Mouse (Mus musculus): ENCODE measurements at regions not wholly inside any gene's neighbourhood (a gene's known extent, or its start where the extent isn't known, plus 50 kb on each side); places are given as distances from the start of the nearest gene placed in this dataset.

GRCm38 (mm10) chr3:143527274-143527673 is 645.5 kb upstream of the Pkn2 start:
- H3K36me3 ChIP-seq (ENCODE audit: control insufficient read depth, insufficient read depth, low read length) = no peaks in the 10 kb centered on the region
- H3K4me1 ChIP-seq (ENCODE audit: control insufficient read depth, insufficient read depth, low read length) = no peaks in the 10 kb centered on the region
- no peak overlapping the region for H3K4me2 ChIP-seq (ENCODE audit: low read length)
- H3K27ac ChIP-seq (ENCODE audit: low read length) = no peak overlapping the region
- H3K9me3 ChIP-seq (replicated peaks; ENCODE audit: control insufficient read depth, low read length, poor library complexity, severe bottlenecking) = no peaks in the 10 kb centered on the region
- H3K4me3 ChIP-seq (ENCODE audit: low read depth, low read length) = no peak overlapping the region
- ATAC-seq = no peak
- no peaks in the 10 kb centered on the region for H3K27me3 ChIP-seq (ENCODE audit: control insufficient read depth, insufficient read depth, low read depth, low read length)
- no peak overlapping the region for H3K9ac ChIP-seq (ENCODE audit: low read depth, low read length)

GRCm38 (mm10) chr3:143512517-143513249 is 630.9 kb upstream of the Pkn2 start:
- Histone ChIP-seq H3K9ac (ENCODE audit: low read depth, low read length) (no peak overlapping the region), H3K27ac (ENCODE audit: low read length) (no peak overlapping the region), H3K9me3 (replicated peaks; ENCODE audit: control insufficient read depth, low read length, poor library complexity, severe bottlenecking) (no peaks in the 10 kb centered on the region), H3K4me2 (ENCODE audit: low read length) (no peak overlapping the region), H3K4me1 (ENCODE audit: control insufficient read depth, insufficient read depth, low read length) (no peaks in the 10 kb centered on the region), H3K36me3 (ENCODE audit: control insufficient read depth, insufficient read depth, low read length) (no peaks in the 10 kb centered on the region), H3K27me3 (ENCODE audit: control insufficient read depth, insufficient read depth, low read depth, low read length) (no peaks in the 10 kb centered on the region), H3K4me3 (ENCODE audit: low read depth, low read length) (no peak overlapping the region)
- WGBS = 61% methylated on average over 6 of the region's 6 CpGs
- no peak for ATAC-seq

- Histone ChIP-seq H3K9me3 (replicated peaks; ENCODE audit: control insufficient read depth, low read length, poor library complexity, severe bottlenecking) (no peaks in the 10 kb centered on the region), H3K27ac (ENCODE audit: low read length) (no peak overlapping the region), H3K4me1 (ENCODE audit: control insufficient read depth, insufficient read depth, low read length) (no peaks in the 10 kb centered on the region), H3K9ac (ENCODE audit: low read depth, low read length) (no peak overlapping the region), H3K36me3 (ENCODE audit: control insufficient read depth, insufficient read depth, low read length) (no peaks in the 10 kb centered on the region), H3K4me2 (ENCODE audit: low read length) (no peak overlapping the region), H3K27me3 (ENCODE audit: control insufficient read depth, insufficient read depth, low read depth, low read length) (no peaks in the 10 kb centered on the region), H3K4me3 (ENCODE audit: low read depth, low read length) (no peak overlapping the region)
- WGBS = 54% methylated on average over 5 of the region's 5 CpGs
- ATAC-seq = no peak
Observed at GRCm38 (mm10) chr3:143509531-143509930, 627.7 kb upstream of the Pkn2 start.

- 57% methylated on average over 1 of the region's 1 CpGs for WGBS
- no peak overlapping the region for H3K4me3 ChIP-seq (ENCODE audit: low read depth, low read length)
- no peak overlapping the region for H3K27ac ChIP-seq (ENCODE audit: low read length)
- H3K4me1 ChIP-seq (ENCODE audit: control insufficient read depth, insufficient read depth, low read length) = no peaks in the 10 kb centered on the region
- H3K4me2 ChIP-seq (ENCODE audit: low read length) = no peak overlapping the region
- H3K9ac ChIP-seq (ENCODE audit: low read depth, low read length) = no peak overlapping the region
- no peak for ATAC-seq
- H3K27me3 ChIP-seq (ENCODE audit: control insufficient read depth, insufficient read depth, low read depth, low read length) = no peaks in the 10 kb centered on the region
- no peaks in the 10 kb centered on the region for H3K36me3 ChIP-seq (ENCODE audit: control insufficient read depth, insufficient read depth, low read length)
- no peaks in the 10 kb centered on the region for H3K9me3 ChIP-seq (replicated peaks; ENCODE audit: control insufficient read depth, low read length, poor library complexity, severe bottlenecking)
Observed at GRCm38 (mm10) chr3:143508280-143508679, 626.5 kb upstream of the Pkn2 start.

GRCm38 (mm10) chr3:143501017-143501416 is 619.2 kb upstream of the Pkn2 start:
- 44% methylated on average over 2 of the region's 2 CpGs for WGBS
- no peak overlapping the region for H3K4me3 ChIP-seq (ENCODE audit: low read depth, low read length)
- no peak for ATAC-seq
- H3K4me1 ChIP-seq (ENCODE audit: control insufficient read depth, insufficient read depth, low read length) = no peaks in the 10 kb centered on the region
- H3K36me3 ChIP-seq (ENCODE audit: control insufficient read depth, insufficient read depth, low read length) = no peaks in the 10 kb centered on the region
- H3K27ac ChIP-seq (ENCODE audit: low read length) = no peak overlapping the region
- H3K9me3 ChIP-seq (replicated peaks; ENCODE audit: control insufficient read depth, low read length, poor library complexity, severe bottlenecking) = no peaks in the 10 kb centered on the region
- H3K27me3 ChIP-seq (ENCODE audit: control insufficient read depth, insufficient read depth, low read depth, low read length) = no peaks in the 10 kb centered on the region
- no peak overlapping the region for H3K4me2 ChIP-seq (ENCODE audit: low read length)
- H3K9ac ChIP-seq (ENCODE audit: low read depth, low read length) = no peak overlapping the region

GRCm38 (mm10) chr3:143495389-143495788 is 613.6 kb upstream of the Pkn2 start:
- H3K4me3 ChIP-seq (ENCODE audit: low read depth, low read length) = no peak overlapping the region
- no peak overlapping the region for H3K9ac ChIP-seq (ENCODE audit: low read depth, low read length)
- H3K27ac ChIP-seq (ENCODE audit: low read length) = no peak overlapping the region
- H3K4me2 ChIP-seq (ENCODE audit: low read length) = no peak overlapping the region
- H3K4me1 ChIP-seq (ENCODE audit: control insufficient read depth, insufficient read depth, low read length) = no peaks in the 10 kb centered on the region
- WGBS = 94% methylated on average over 4 of the region's 4 CpGs
- ATAC-seq = no peak
- H3K9me3 ChIP-seq (replicated peaks; ENCODE audit: control insufficient read depth, low read length, poor library complexity, severe bottlenecking) = no peaks in the 10 kb centered on the region
- H3K36me3 ChIP-seq (ENCODE audit: control insufficient read depth, insufficient read depth, low read length) = no peaks in the 10 kb centered on the region
- no peaks in the 10 kb centered on the region for H3K27me3 ChIP-seq (ENCODE audit: control insufficient read depth, insufficient read depth, low read depth, low read length)

GRCm38 (mm10) chr3:143477916-143478610 is 596.3 kb upstream of the Pkn2 start:
- no peak overlapping the region for H3K9ac ChIP-seq (ENCODE audit: low read depth, low read length)
- H3K4me3 ChIP-seq (ENCODE audit: low read depth, low read length) = no peak overlapping the region
- H3K27ac ChIP-seq (ENCODE audit: low read length) = no peak overlapping the region
- no peak overlapping the region for H3K4me2 ChIP-seq (ENCODE audit: low read length)
- H3K9me3 ChIP-seq (replicated peaks; ENCODE audit: control insufficient read depth, low read length, poor library complexity, severe bottlenecking) = no peaks in the 10 kb centered on the region
- H3K27me3 ChIP-seq (ENCODE audit: control insufficient read depth, insufficient read depth, low read depth, low read length) = no peaks in the 10 kb centered on the region
- WGBS = 88% methylated on average over 8 of the region's 8 CpGs
- H3K36me3 ChIP-seq (ENCODE audit: control insufficient read depth, insufficient read depth, low read length) = no peaks in the 10 kb centered on the region
- H3K4me1 ChIP-seq (ENCODE audit: control insufficient read depth, insufficient read depth, low read length) = no peaks in the 10 kb centered on the region
- no peak for ATAC-seq

GRCm38 (mm10) chr3:143475461-143475860 is 593.7 kb upstream of the Pkn2 start:
- Histone ChIP-seq H3K4me1 (ENCODE audit: control insufficient read depth, insufficient read depth, low read length) (no peaks in the 10 kb centered on the region), H3K36me3 (ENCODE audit: control insufficient read depth, insufficient read depth, low read length) (no peaks in the 10 kb centered on the region), H3K9ac (ENCODE audit: low read depth, low read length) (no peak overlapping the region), H3K4me3 (ENCODE audit: low read depth, low read length) (no peak overlapping the region), H3K4me2 (ENCODE audit: low read length) (no peak overlapping the region), H3K27ac (ENCODE audit: low read length) (no peak overlapping the region), H3K27me3 (ENCODE audit: control insufficient read depth, insufficient read depth, low read depth, low read length) (no peaks in the 10 kb centered on the region), H3K9me3 (replicated peaks; ENCODE audit: control insufficient read depth, low read length, poor library complexity, severe bottlenecking) (no peaks in the 10 kb centered on the region)
- no peak for ATAC-seq
- 62% methylated on average over 5 of the region's 5 CpGs for WGBS

GRCm38 (mm10) chr3:143447005-143447709 is 565.4 kb upstream of the Pkn2 start:
- H3K4me3 ChIP-seq (ENCODE audit: low read depth, low read length) = no peak overlapping the region
- no peak overlapping the region for H3K9ac ChIP-seq (ENCODE audit: low read depth, low read length)
- no peak overlapping the region for H3K4me2 ChIP-seq (ENCODE audit: low read length)
- H3K9me3 ChIP-seq (replicated peaks; ENCODE audit: control insufficient read depth, low read length, poor library complexity, severe bottlenecking) = no peaks in the 10 kb centered on the region
- H3K27ac ChIP-seq (ENCODE audit: low read length) = no peak overlapping the region
- H3K36me3 ChIP-seq (ENCODE audit: control insufficient read depth, insufficient read depth, low read length) = no peaks in the 10 kb centered on the region
- no peak for ATAC-seq
- no peaks in the 10 kb centered on the region for H3K27me3 ChIP-seq (ENCODE audit: control insufficient read depth, insufficient read depth, low read depth, low read length)
- H3K4me1 ChIP-seq (ENCODE audit: control insufficient read depth, insufficient read depth, low read length) = no peaks in the 10 kb centered on the region
- whole genome bisulfite sequencing = 73% methylated on average over 7 of the region's 7 CpGs
